Mouse (Mus musculus): ENCODE results near the gene Lig4. TPM values are rescaled to one million over a fixed set of nuclear protein-coding genes. Genes with fewer than 3 reads are reported as not detected.

Lig4 gene
- polyA plus RNA-seq, 1 experiment from 2014 or later: 2.8 TPM

DNA sequence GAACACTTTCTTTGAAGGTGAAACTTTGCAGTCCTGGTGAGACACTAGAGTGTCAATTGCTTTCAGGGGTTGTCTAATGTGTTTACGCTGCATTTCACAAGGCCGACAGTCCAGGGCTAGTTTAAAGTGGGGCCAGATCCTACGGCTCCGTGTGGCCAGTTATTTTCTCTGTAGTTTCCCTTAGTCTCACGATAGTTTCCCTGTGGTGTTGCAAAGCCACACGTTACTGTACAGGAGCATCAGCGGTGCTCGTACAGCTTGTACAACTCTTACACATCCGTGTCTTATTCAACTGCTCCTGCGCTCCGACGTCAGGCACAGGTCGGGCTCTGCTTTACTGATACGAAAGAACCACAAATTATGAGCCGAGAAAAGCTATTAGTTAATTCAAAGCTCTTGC is 470 bp downstream of the Lig4 start:
- H3K4me3 ChIP-seq (ENCODE audit: low read depth, low read length): peak overlapping the region; percentile 96
- peak overlapping the region; percentile 14 for H3K27ac ChIP-seq (replicated peaks)
- H3K4me1 ChIP-seq (replicated peaks; ENCODE audit: control insufficient read depth, insufficient read depth): peaks cover 8% of the 10 kb centered on the region
- no peaks in the 10 kb centered on the region for H3K9me3 ChIP-seq (ENCODE audit: control insufficient read depth, low read length)
- TF ChIP-seq EP300 (optimal IDR thresholded peaks at IDR 0.05): no peak
- no peak for TF ChIP-seq CTCF (IDR thresholded peaks at IDR 0.05; ENCODE audit: low read depth)
- 32% methylated on average over 15 of the region's 15 CpGs for WGBS
- no peaks in the 10 kb centered on the region for H3K27me3 ChIP-seq (ENCODE audit: control insufficient read depth, insufficient read depth, low read length)
- DNase-seq (ENCODE audit: low spot score): peak; percentile 17
- H3K9ac ChIP-seq (ENCODE audit: low read length): peak overlapping the region; percentile 39
- no peak for ATAC-seq (ENCODE audit: low FRiP score, low TSS enrichment)
- peak overlapping the region; percentile 73 for H3K4me2 ChIP-seq (replicated peaks; ENCODE audit: low read depth)
- H3K36me3 ChIP-seq (ENCODE audit: control insufficient read depth, insufficient read depth, low read length): peaks cover 9% of the 10 kb centered on the region; the same call in 1 of the 2 replicates

DNA sequence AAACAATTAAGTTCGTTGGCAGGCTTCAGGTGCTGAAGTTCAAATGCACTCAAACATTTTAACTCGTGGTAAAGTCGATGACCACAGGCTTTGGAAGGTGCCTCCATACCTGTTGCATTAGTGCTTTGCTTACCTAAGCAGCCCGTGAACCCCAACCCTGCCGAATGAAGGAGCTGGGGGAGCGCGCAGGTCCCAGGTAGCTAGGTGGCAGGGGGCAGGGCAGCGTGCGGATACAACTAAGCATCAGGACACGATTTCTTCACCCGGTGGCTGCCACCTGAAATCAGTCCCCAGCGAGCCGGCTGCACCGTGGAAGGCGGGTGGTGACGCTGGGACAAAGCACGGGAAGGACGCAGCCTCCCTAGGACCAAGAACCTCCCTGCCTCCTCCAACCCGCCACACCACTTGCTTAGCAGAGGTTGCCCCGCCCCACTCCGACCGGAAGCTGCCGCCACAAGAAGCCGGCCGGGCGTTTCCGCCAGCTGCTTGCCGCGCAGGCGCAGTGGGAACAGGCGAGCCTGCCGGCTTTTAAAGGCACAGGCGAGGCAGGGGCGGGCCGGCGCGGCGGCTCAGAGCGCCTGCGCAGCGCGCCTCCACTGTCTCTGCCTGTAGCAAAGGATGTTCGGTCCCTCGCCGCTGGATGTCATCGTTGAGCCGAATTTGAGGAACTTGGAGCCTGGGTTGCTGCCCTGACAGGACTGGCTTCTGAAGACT is 1.4 kb downstream of the Lig4 start:
- H3K9ac ChIP-seq (ENCODE audit: low read length): peak overlapping the region; percentile 56
- H3K4me3 ChIP-seq (ENCODE audit: low read depth, low read length): peak overlapping the region; percentile 59
- ATAC-seq (ENCODE audit: low FRiP score, low TSS enrichment) (peak; percentile 96), DNase-seq (ENCODE audit: low spot score) (peak; percentile 99)
- peak overlapping the region; percentile 36; the same call in 1 of the 2 replicates for H3K27ac ChIP-seq (replicated peaks)
- no peaks in the 10 kb centered on the region for H3K9me3 ChIP-seq (ENCODE audit: control insufficient read depth, low read length)
- under 1% methylated on average over 47 of the region's 47 CpGs for WGBS
- H3K27me3 ChIP-seq (ENCODE audit: control insufficient read depth, insufficient read depth, low read length): no peaks in the 10 kb centered on the region
- peak overlapping the region; percentile 73 for H3K4me2 ChIP-seq (replicated peaks; ENCODE audit: low read depth)
- peaks cover 9% of the 10 kb centered on the region; the same call in 1 of the 2 replicates for H3K36me3 ChIP-seq (ENCODE audit: control insufficient read depth, insufficient read depth, low read length)
- peak; percentile 86 for TF ChIP-seq CTCF (IDR thresholded peaks at IDR 0.05; ENCODE audit: low read depth)
- no peak for TF ChIP-seq EP300 (optimal IDR thresholded peaks at IDR 0.05)
- H3K4me1 ChIP-seq (replicated peaks; ENCODE audit: control insufficient read depth, insufficient read depth): peaks cover 8% of the 10 kb centered on the region

DNA sequence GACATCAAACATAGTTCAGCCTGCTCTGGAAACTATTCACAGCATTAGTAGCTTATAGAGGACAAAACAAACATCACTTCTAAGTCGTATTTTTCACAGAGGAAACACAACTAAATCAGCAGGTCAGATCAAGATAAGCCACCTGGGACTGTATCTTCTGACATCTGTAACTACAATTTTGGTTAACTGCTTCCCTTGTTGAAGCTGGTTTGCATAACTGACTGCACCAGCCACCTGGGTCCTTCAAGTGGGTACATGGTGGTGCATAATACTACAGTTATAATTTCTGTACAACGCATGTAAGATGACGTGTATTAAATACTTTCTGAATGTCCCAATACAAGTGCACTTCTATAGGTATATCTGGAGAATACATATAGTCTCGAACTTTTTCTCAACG is 2.2 kb downstream of the Lig4 start:
- H3K27me3 ChIP-seq (ENCODE audit: control insufficient read depth, insufficient read depth, low read length): no peaks in the 10 kb centered on the region
- no peak overlapping the region for H3K9ac ChIP-seq (ENCODE audit: low read length)
- ATAC-seq (ENCODE audit: low FRiP score, low TSS enrichment) (no peak), DNase-seq (ENCODE audit: low spot score) (no peak)
- 28% methylated on average over 5 of the region's 5 CpGs for WGBS
- H3K27ac ChIP-seq (replicated peaks): no peak overlapping the region
- peaks cover 8% of the 10 kb centered on the region for H3K4me1 ChIP-seq (replicated peaks; ENCODE audit: control insufficient read depth, insufficient read depth)
- H3K4me3 ChIP-seq (ENCODE audit: low read depth, low read length): peak overlapping the region; percentile 59
- H3K4me2 ChIP-seq (replicated peaks; ENCODE audit: low read depth): peak overlapping the region; percentile 73
- no peaks in the 10 kb centered on the region for H3K9me3 ChIP-seq (ENCODE audit: control insufficient read depth, low read length)
- TF ChIP-seq CTCF (IDR thresholded peaks at IDR 0.05; ENCODE audit: low read depth): no peak
- TF ChIP-seq EP300 (optimal IDR thresholded peaks at IDR 0.05): no peak
- peaks cover 9% of the 10 kb centered on the region; the same call in 1 of the 2 replicates for H3K36me3 ChIP-seq (ENCODE audit: control insufficient read depth, insufficient read depth, low read length)

GRCm38 (mm10) chr8:9971866-9972265 is 5.6 kb downstream of the Lig4 start:
- no peak for DNase-seq (ENCODE audit: low spot score)
- no peak overlapping the region for H3K4me3 ChIP-seq (ENCODE audit: low read depth, low read length)
- H3K9me3 ChIP-seq (ENCODE audit: control insufficient read depth, low read length): no peaks in the 10 kb centered on the region
- no peak overlapping the region for H3K9ac ChIP-seq (ENCODE audit: low read length)
- H3K27me3 ChIP-seq (ENCODE audit: control insufficient read depth, insufficient read depth, low read length): no peaks in the 10 kb centered on the region
- ATAC-seq (ENCODE audit: low FRiP score, low TSS enrichment): no peak
- no peaks in the 10 kb centered on the region; the same call in 1 of the 2 replicates for H3K4me1 ChIP-seq (replicated peaks; ENCODE audit: control insufficient read depth, insufficient read depth)
- 92% methylated on average over 9 of the region's 9 CpGs for WGBS
- TF ChIP-seq CTCF (IDR thresholded peaks at IDR 0.05; ENCODE audit: low read depth) (no peak), EP300 (optimal IDR thresholded peaks at IDR 0.05) (no peak)
- H3K36me3 ChIP-seq (ENCODE audit: control insufficient read depth, insufficient read depth, low read length): peaks cover 9% of the 10 kb centered on the region; the same call in 1 of the 2 replicates
- H3K27ac ChIP-seq (replicated peaks): no peak overlapping the region
- H3K4me2 ChIP-seq (replicated peaks; ENCODE audit: low read depth): no peak overlapping the region

DNA sequence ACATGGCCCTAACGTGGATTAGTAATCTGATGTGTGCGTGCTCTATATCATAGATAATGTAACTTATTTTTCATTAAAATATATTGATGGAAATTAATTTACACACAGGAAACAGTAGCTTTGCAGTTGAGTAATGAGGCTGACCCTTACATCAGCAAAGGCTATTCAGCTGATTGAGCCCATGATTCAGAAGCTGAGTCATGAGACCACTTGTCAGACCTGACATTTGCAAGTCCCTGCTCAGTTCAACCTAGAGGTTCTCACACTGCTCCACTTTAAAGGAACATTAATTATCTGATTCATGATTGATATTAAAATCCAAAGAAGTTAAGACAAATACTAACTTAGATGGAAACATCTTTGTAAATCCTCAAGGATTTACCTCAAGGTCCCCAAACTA is 17.6 kb downstream of the Lig4 start:
- no peak overlapping the region for H3K4me3 ChIP-seq (ENCODE audit: low read depth, low read length)
- H3K36me3 ChIP-seq (ENCODE audit: control insufficient read depth, insufficient read depth, low read length): no peaks in the 10 kb centered on the region
- WGBS: 81% methylated on average over 2 of the region's 2 CpGs
- H3K4me1 ChIP-seq (replicated peaks; ENCODE audit: control insufficient read depth, insufficient read depth): no peaks in the 10 kb centered on the region
- no peak overlapping the region for H3K27ac ChIP-seq (replicated peaks)
- no peaks in the 10 kb centered on the region for H3K27me3 ChIP-seq (ENCODE audit: control insufficient read depth, insufficient read depth, low read length)
- no peak overlapping the region for H3K9ac ChIP-seq (ENCODE audit: low read length)
- no peak overlapping the region for H3K4me2 ChIP-seq (replicated peaks; ENCODE audit: low read depth)
- no peak for ATAC-seq (ENCODE audit: low FRiP score, low TSS enrichment)
- no peak for DNase-seq (ENCODE audit: low spot score)
- no peak for TF ChIP-seq EP300 (optimal IDR thresholded peaks at IDR 0.05)
- TF ChIP-seq CTCF (IDR thresholded peaks at IDR 0.05; ENCODE audit: low read depth): no peak
- no peaks in the 10 kb centered on the region for H3K9me3 ChIP-seq (ENCODE audit: control insufficient read depth, low read length)

DNA sequence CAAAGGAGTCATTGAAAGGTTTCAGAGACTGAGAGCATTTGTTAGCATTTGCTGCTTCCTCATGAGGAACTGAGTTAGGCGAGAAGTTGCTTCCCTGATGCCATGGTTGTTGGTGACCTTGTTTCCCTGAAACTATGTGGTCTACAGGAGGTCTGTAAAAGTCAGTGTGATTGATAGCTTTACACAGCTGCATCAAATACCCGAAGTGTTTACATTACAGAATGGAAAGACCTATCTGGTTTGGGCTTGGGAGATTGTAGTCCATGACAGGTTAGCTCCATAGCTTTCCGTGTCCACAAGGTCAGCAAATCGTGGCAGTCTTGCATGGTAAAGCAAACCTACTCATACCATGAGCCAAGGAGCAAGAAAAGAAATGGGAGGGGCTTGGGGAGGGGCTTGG is 19.1 kb downstream of the Lig4 start:
- no peak for DNase-seq (ENCODE audit: low spot score)
- no peak overlapping the region for H3K4me2 ChIP-seq (replicated peaks; ENCODE audit: low read depth)

More for the DNA sequence above, 19.1 kb downstream of the Lig4 start:
- Histone ChIP-seq H3K27me3 (ENCODE audit: control insufficient read depth, insufficient read depth, low read length) (no peaks in the 10 kb centered on the region), H3K9ac (ENCODE audit: low read length) (no peak overlapping the region), H3K4me1 (replicated peaks; ENCODE audit: control insufficient read depth, insufficient read depth) (no peaks in the 10 kb centered on the region), H3K27ac (replicated peaks) (no peak overlapping the region), H3K4me3 (ENCODE audit: low read depth, low read length) (no peak overlapping the region), H3K9me3 (ENCODE audit: control insufficient read depth, low read length) (no peaks in the 10 kb centered on the region), H3K36me3 (ENCODE audit: control insufficient read depth, insufficient read depth, low read length) (no peaks in the 10 kb centered on the region)
- WGBS: 39% methylated on average over 4 of the region's 4 CpGs
- TF ChIP-seq EP300 (optimal IDR thresholded peaks at IDR 0.05): no peak
- TF ChIP-seq CTCF (IDR thresholded peaks at IDR 0.05; ENCODE audit: low read depth): no peak
- peak; percentile 32; the same call in 1 of the 2 replicates for ATAC-seq (ENCODE audit: low FRiP score, low TSS enrichment)

Data from stomach, postnatal 0 days (tissue).